Mouse (Mus musculus): ENCODE data around the gene Gan.

DNA sequence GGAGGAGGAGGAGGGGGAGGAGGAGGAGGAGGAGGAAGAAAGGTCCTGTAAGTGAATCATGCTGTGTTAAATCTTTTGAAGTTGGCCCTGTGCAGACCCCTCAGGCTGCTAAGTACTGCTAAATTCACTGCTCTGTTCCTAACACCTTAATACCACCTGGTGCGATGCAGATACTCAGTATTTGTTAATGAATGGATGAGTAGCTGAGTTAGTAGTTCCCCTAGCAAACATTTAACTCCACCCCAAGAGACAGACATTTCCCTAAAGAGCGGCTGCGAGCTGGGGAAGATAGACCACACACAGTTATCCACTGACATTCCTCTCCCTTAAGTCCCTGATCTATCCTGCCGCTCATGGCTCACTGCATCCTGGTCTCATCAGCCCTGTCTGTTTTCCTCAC is 21.6 kb upstream of the Gan start:
- TF ChIP-seq GATA1 (IDR thresholded peaks at IDR 0.05; ENCODE audit: borderline replicate concordance, low read length) = no peak
- no peak for TF ChIP-seq FLI1 (IDR thresholded peaks at IDR 0.05; ENCODE audit: low read length)
